Mouse (Mus musculus) midbrain, embryonic 11.5 days (tissue): ENCODE results near the gene Ogfod3. TPM values are rescaled to one million over a fixed set of nuclear protein-coding genes. Genes with fewer than 3 reads are reported as not detected.

Experiments
- ATAC-seq: fragments of 200-750 bp; cut with Nextera tagmentation; 2 replicates; pipeline ENCODE4 v1.8.0; 2017; ENCODE audit warnings: moderate TSS enrichment, moderate library complexity; ENCODE audit not compliant: low FRiP score
- DNase-seq: peaks from one replicate; pipeline ENCODE4 v3.0.0; 2015; ENCODE audit warnings: low spot score; ENCODE audit errors: missing footprints
- H3K27ac ChIP-seq: fragments of 300-500 bp; sonication (generic); 2 replicates; pipeline ENCODE4 v1.5.1; 2014; ENCODE audit warnings: low read depth, low read length
- H3K27me3 ChIP-seq: fragments of 300-500 bp; sonication (generic); 2 replicates; pipeline ENCODE4 v1.6.1; 2014; ENCODE audit warnings: mild to moderate bottlenecking, low read length, moderate library complexity, mixed read lengths; ENCODE audit not compliant: control insufficient read depth, insufficient read depth
- H3K36me3 ChIP-seq: fragments of 300-500 bp; sonication (generic); 2 replicates; pipeline ENCODE4 v1.6.1; 2014; ENCODE audit warnings: mild to moderate bottlenecking, low read length, moderate library complexity, mixed read lengths; ENCODE audit not compliant: control insufficient read depth, insufficient read depth
- H3K4me1 ChIP-seq: fragments of 300-500 bp; sonication (generic); 2 replicates; pipeline ENCODE4 v1.6.1; 2014; ENCODE audit warnings: low read length; ENCODE audit not compliant: control insufficient read depth, insufficient read depth
- H3K4me2 ChIP-seq: fragments of 300-500 bp; sonication (generic); 2 replicates; pipeline ENCODE4 v1.6.1; 2014; ENCODE audit warnings: mild to moderate bottlenecking, moderate library complexity
- H3K4me3 ChIP-seq: fragments of 300-500 bp; sonication (generic); 2 replicates; pipeline ENCODE4 v1.5.1; 2014; ENCODE audit warnings: low read depth, low read length
- H3K9ac ChIP-seq: fragments of 300-500 bp; sonication (generic); 2 replicates; pipeline ENCODE4 v1.6.1; 2014; ENCODE audit warnings: low read length
- H3K9me3 ChIP-seq: fragments of 300-500 bp; sonication (generic); 2 replicates; pipeline ENCODE4 v1.6.1; 2016; ENCODE audit warnings: low read length; ENCODE audit not compliant: control insufficient read depth
- WGBS: fragments of 180-500 bp; shearing (Covaris S2); extraction: QIAGEN DNeasy Blood & Tissue Kit; methylation state at CpG from one replicate; pipeline ENCODE4 v1.1.7; 2014; 5-methylcytosine and 5-hydroxymethylcytosine counted together
- polyA plus RNA-seq: library from polyadenylated mRNA; unstranded; fragments of >200 nt; fragmentation: Nextera tagmentation; extraction: Ambion mirVana; gene quantifications from 2 replicates; pipeline ENCODE4 v1.2.1, GENCODE M21; 2014

The Ogfod3 gene
- polyA plus RNA-seq, 1 experiment from 2014 or later = 21.5 TPM

- Histone ChIP-seq H3K36me3 (no peaks in the 10 kb centered on the region; the same call in 1 of the 2 replicates), H3K4me1 (peaks cover 13% of the 10 kb centered on the region), H3K9ac (no peak overlapping the region), H3K27me3 (no peaks in the 10 kb centered on the region), H3K4me2 (no peak overlapping the region), H3K4me3 (no peak overlapping the region), H3K9me3 (no peaks in the 10 kb centered on the region), H3K27ac (no peak overlapping the region)
- WGBS = 87% methylated on average over 5 of the region's 5 CpGs
- no peak for DNase-seq
- no peak for ATAC-seq
Observed at GRCm38 (mm10) chr11:121173203-121173602, 31.3 kb downstream of the Ogfod3 start.

DNA sequence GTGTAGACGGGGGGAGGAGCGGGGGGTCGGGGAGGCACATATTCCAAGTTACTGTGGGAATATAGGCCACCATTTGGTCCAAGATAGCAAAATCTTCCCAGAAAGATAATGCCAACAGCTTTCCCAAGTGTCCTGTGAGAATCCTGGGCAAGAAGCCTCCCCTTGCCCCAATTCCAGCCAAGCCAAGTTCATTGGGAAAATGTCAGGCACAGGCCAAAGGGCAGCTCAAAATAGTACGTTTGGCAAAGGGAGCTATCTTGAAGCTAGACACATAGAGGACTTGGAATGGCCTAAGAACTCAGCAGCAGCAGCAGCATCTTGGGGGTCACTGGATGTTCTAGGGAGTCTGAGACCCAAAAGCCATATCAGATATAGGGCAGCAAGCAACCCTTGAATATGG lies 40.8 kb downstream of the Ogfod3 start:
- DNase-seq = no peak
- H3K4me1 ChIP-seq = no peaks in the 10 kb centered on the region
- no peak overlapping the region for H3K9ac ChIP-seq
- H3K9me3 ChIP-seq = no peaks in the 10 kb centered on the region
- no peaks in the 10 kb centered on the region for H3K27me3 ChIP-seq
- H3K27ac ChIP-seq = no peak overlapping the region
- no peak overlapping the region for H3K4me2 ChIP-seq
- no peak for ATAC-seq
- no peak overlapping the region for H3K4me3 ChIP-seq
- H3K36me3 ChIP-seq = no peaks in the 10 kb centered on the region
- 86% methylated on average over 4 of the region's 4 CpGs for WGBS

GRCm38 (mm10) chr11:121160636-121161346 lies 43.7 kb downstream of the Ogfod3 start:
- DNase-seq (no peak), ATAC-seq (no peak)
- Histone ChIP-seq H3K36me3 (no peaks in the 10 kb centered on the region), H3K4me2 (no peak overlapping the region), H3K9me3 (no peaks in the 10 kb centered on the region), H3K27me3 (peaks cover 20% of the 10 kb centered on the region), H3K4me3 (no peak overlapping the region), H3K4me1 (peaks cover 5% of the 10 kb centered on the region; the same call in 1 of the 2 replicates), H3K9ac (no peak overlapping the region), H3K27ac (no peak overlapping the region)
- WGBS = 91% methylated on average over 26 of the region's 26 CpGs

GRCm38 (mm10) chr11:121159971-121160370 lies 44.5 kb downstream of the Ogfod3 start, which contains the start of gene Uts2r:
Gene Uts2r, plus strand, starts transcription at chr11:121160271.
- Histone ChIP-seq H3K36me3 (no peaks in the 10 kb centered on the region), H3K4me1 (peaks cover 5% of the 10 kb centered on the region; the same call in 1 of the 2 replicates), H3K4me2 (no peak within 1 kb of the TSS), H3K27me3 (peaks cover 27% of the 10 kb centered on the region), H3K9ac (no peak within 1 kb of the TSS), H3K27ac (no peak within 1 kb of the TSS), H3K9me3 (no peaks in the 10 kb centered on the region), H3K4me3 (no peak within 1 kb of the TSS)
- DNase-seq (no peak), ATAC-seq (no peak)
- 86% methylated on average over 5 of the region's 5 CpGs for WGBS

- Histone ChIP-seq H3K4me2 (peak overlapping the region; percentile 54), H3K4me3 (peak overlapping the region; percentile 25), H3K27ac (no peak overlapping the region), H3K27me3 (peaks cover 27% of the 10 kb centered on the region), H3K4me1 (peaks cover 7% of the 10 kb centered on the region; the same call in 1 of the 2 replicates), H3K36me3 (no peaks in the 10 kb centered on the region), H3K9me3 (no peaks in the 10 kb centered on the region), H3K9ac (no peak overlapping the region)
- DNase-seq (peak; percentile 89), ATAC-seq (no peak)
- WGBS = 1% methylated on average over 45 of the region's 45 CpGs
Observed at GRCm38 (mm10) chr11:121156411-121156891, 48.1 kb downstream of the Ogfod3 start.

DNA sequence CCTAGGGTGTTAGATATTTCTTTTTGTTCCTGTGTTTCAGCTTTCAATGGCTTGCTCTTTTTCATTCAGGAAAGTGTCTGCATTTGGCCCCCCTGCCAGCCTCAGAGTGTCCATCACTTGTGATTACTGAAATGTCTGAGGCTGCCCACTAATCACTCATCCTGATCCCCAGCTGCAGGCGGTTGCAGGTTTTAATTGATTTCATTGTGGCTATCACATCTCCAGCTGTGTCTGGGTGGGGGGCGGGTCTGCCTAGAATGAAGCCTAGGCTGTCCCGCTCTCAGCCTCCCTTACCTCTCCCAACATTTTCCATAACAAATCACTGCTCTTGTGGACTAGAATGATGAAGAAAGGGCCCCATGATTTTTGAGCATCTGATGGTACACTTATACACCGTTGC lies 50.3 kb downstream of the Ogfod3 start:
- Histone ChIP-seq H3K9me3 (no peaks in the 10 kb centered on the region), H3K36me3 (no peaks in the 10 kb centered on the region), H3K4me1 (peaks cover 7% of the 10 kb centered on the region; the same call in 1 of the 2 replicates), H3K9ac (no peak overlapping the region), H3K4me2 (no peak overlapping the region), H3K27ac (no peak overlapping the region), H3K4me3 (no peak overlapping the region), H3K27me3 (peaks cover 27% of the 10 kb centered on the region)
- no peak for ATAC-seq
- DNase-seq = no peak
- WGBS = 21% methylated on average over 4 of the region's 4 CpGs

DNA sequence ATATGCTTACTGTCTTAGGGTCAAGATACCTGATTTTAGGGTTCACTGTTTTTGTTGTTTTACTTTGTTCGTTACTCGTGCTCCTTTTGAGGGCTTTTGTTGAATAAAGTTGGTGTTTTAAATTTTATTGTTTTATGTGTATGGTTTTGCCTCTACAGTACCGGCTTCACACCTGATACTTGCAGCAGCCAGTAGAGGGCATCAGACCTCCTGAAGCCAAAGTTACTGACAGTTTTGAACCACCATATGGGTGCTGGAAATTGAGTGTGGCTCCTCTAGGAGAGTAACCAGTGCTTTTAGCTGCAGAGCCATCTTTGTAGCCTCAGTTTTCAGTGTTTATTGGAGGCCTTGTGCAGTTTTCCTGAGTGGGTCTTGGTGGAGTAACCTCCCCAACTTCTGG lies 56.3 kb downstream of the Ogfod3 start:
- no peak overlapping the region for H3K27ac ChIP-seq
- no peaks in the 10 kb centered on the region for H3K9me3 ChIP-seq
- no peaks in the 10 kb centered on the region for H3K27me3 ChIP-seq
- ATAC-seq (no peak), DNase-seq (no peak)
- H3K4me1 ChIP-seq = no peaks in the 10 kb centered on the region
- H3K4me2 ChIP-seq = no peak overlapping the region
- no peaks in the 10 kb centered on the region for H3K36me3 ChIP-seq
- no peak overlapping the region for H3K9ac ChIP-seq
- WGBS = 86% methylated on average over 3 of the region's 3 CpGs
- H3K4me3 ChIP-seq = no peak overlapping the region

DNA sequence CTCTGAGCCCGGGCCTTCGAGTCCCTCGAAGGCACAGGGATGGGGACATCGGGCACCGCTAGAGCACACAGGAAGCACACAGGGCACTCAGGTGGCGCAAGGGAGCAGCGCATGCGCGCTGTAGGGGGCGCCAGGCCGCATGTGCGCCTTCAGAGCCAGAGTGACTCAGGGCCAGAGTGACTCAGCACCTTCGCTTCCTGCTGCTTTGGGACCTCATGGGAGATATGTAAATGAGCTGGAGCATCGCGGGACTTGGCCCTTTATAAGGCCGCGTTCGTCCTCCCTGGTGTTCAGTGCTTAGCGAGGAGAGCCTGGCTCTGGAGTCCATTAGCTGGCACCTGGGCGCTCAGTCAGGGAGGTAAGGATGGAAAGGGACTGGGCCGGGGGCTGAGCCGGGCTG lies 58.6 kb downstream of the Ogfod3 start, which contains the start of gene Tex19.1:
Gene Tex19.1, plus strand, starts transcription at position 279 of the 400 bp plus-strand sequence.
- H3K9me3 ChIP-seq = no peaks in the 10 kb centered on the region
- H3K27me3 ChIP-seq = no peaks in the 10 kb centered on the region
- DNase-seq (no peak), ATAC-seq (no peak)
- H3K4me3 ChIP-seq = no peak within 1 kb of the TSS
- no peak within 1 kb of the TSS for H3K4me2 ChIP-seq
- no peaks in the 10 kb centered on the region for H3K4me1 ChIP-seq
- WGBS = 93% methylated on average over 22 of the region's 22 CpGs
- H3K36me3 ChIP-seq = no peaks in the 10 kb centered on the region
- no peak within 1 kb of the TSS for H3K9ac ChIP-seq
- no peak within 1 kb of the TSS for H3K27ac ChIP-seq

- ATAC-seq (no peak), DNase-seq (no peak)
- no peak overlapping the region for H3K9ac ChIP-seq
- 79% methylated on average over 9 of the region's 9 CpGs for WGBS
- H3K4me1 ChIP-seq = no peaks in the 10 kb centered on the region
- no peaks in the 10 kb centered on the region for H3K36me3 ChIP-seq
- H3K9me3 ChIP-seq = no peaks in the 10 kb centered on the region
- no peaks in the 10 kb centered on the region for H3K27me3 ChIP-seq
- H3K4me3 ChIP-seq = no peak overlapping the region
- H3K4me2 ChIP-seq = no peak overlapping the region
- H3K27ac ChIP-seq = no peak overlapping the region
Observed at GRCm38 (mm10) chr11:121143325-121144015, 61.0 kb downstream of the Ogfod3 start.
